Mouse (Mus musculus) G1E (cell line): ENCODE results near the gene Rxfp4.

ENCODE experiments used
- CTCF ChIP-seq: IDR thresholded peaks from 2 replicates; pipeline ENCODE4 v1.5.1; 2012; ENCODE audit warnings: low read depth, low read length, inconsistent platforms, mixed read lengths
- TAL1 ChIP-seq: conservative IDR thresholded peaks from 2 replicates; pipeline ENCODE4 v1.6.1; 2012; ENCODE audit warnings: low read depth, low read length, inconsistent platforms, mixed read lengths

DNA sequence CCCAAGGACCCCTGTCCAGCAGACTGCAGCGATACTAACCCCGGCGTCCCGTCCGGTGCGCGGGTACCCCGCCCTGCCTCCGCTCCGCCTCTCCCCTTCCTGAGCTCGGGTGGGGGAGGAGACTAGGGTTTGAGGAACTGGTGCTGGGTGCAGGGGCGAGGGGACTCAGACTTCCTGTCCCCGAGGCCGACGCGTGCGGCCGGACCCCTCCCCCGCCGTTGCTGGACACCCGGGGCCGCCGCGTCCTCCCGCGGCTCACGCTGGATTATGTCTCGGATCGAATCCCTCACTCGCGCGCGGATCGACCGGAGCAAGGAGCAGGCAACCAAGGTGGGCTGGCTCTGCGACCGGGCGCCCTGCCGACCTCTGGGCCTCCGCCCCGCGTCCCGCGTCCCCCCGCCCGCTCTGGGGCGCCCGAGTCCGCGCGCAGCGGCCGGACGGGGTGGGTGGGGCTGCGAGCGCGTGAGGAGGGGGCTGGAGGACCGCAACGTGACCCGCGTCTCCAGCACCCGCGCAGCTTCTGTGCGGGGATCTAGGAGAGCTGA, 31.9 kb downstream of the Rxfp4 start:
- TF ChIP-seq CTCF: no peak
- no peak for TF ChIP-seq TAL1
